Mouse (Mus musculus) monocyte, adult 2 months (primary cell): ENCODE measurements around the gene Glg1.
A peak's percentile ranks its signal among the peaks of the same experiment; 100 is the strongest.
"Not testable (repeated sequence)": the region's sequence is repeated elsewhere in the genome, so short reads cannot be mapped to it uniquely, and the experiment has no call there.

Experiments used
- DNase-seq, 2 experiments: peaks; one replicate each; pipeline ENCODE4 v3.0.0; 2022; ENCODE audit warnings: low spot score in 2 of 2, low read depth in 1 of 2

The Glg1 gene

GRCm38 (mm10) chr8:111258631-111259407, at the start of gene Glg1:
Gene Glg1 (minus strand): TSS chr8:111259216.
- DNase-seq: peak; percentile 6 to 93

GRCm38 (mm10) chr8:111305031-111305730, 46.2 kb upstream of the Glg1 start:
- DNase-seq: no peak

GRCm38 (mm10) chr8:111304359-111304758, 45.3 kb upstream of the Glg1 start:
- DNase-seq: no peak

- DNase-seq: not testable (repeated sequence)
Measured at GRCm38 (mm10) chr8:111303076-111303803, 44.2 kb upstream of the Glg1 start.

GRCm38 (mm10) chr8:111300597-111301546, 41.9 kb upstream of the Glg1 start:
- no peak for DNase-seq

- peak; percentile 93 to 97 for DNase-seq
Measured at GRCm38 (mm10) chr8:111299821-111300568, 41.0 kb upstream of the Glg1 start, which contains the start of gene Rfwd3. Gene Rfwd3 (minus strand): TSS chr8:111300222.

GRCm38 (mm10) chr8:111299363-111299820, 40.4 kb upstream of the Glg1 start:
- DNase-seq: peak; percentile 29 to 69

GRCm38 (mm10) chr8:111298011-111298410, 39.0 kb upstream of the Glg1 start:
- no peak for DNase-seq

- DNase-seq: no peak
Measured at GRCm38 (mm10) chr8:111291733-111292132, 32.7 kb upstream of the Glg1 start.

GRCm38 (mm10) chr8:111290586-111290985, 31.6 kb upstream of the Glg1 start:
- DNase-seq: no peak

- no peak for DNase-seq
Measured at GRCm38 (mm10) chr8:111285603-111286002, 26.6 kb upstream of the Glg1 start.

GRCm38 (mm10) chr8:111282093-111282492, 23.1 kb upstream of the Glg1 start:
- no peak for DNase-seq

GRCm38 (mm10) chr8:111268277-111268676, 9.3 kb upstream of the Glg1 start:
- DNase-seq: no peak

- not testable (repeated sequence) for DNase-seq
Measured at GRCm38 (mm10) chr8:111266161-111266560, 7.1 kb upstream of the Glg1 start.

GRCm38 (mm10) chr8:111264693-111265220, 5.7 kb upstream of the Glg1 start:
- DNase-seq: no peak

GRCm38 (mm10) chr8:111261981-111262381, 3.0 kb upstream of the Glg1 start:
- DNase-seq: no peak

- DNase-seq: no peak
Measured at GRCm38 (mm10) chr8:111260251-111260650, 1.2 kb upstream of the Glg1 start.

- DNase-seq: peak in 1 of 2 experiments; percentile 78
Measured at GRCm38 (mm10) chr8:111259408-111259741, 359 bp upstream of the Glg1 start.

- no peak for DNase-seq
Measured at GRCm38 (mm10) chr8:111258010-111258630, 896 bp downstream of the Glg1 start.
